Mouse (Mus musculus) thymus, adult 2 months (tissue): Measurements from ENCODE around the gene Gpr63. TPM values are rescaled to one million over a fixed set of nuclear protein-coding genes. Genes with fewer than 3 reads are reported as not detected.
"Not testable (repeated sequence)": the region's sequence is repeated elsewhere in the genome, so short reads cannot be mapped to it uniquely, and the experiment has no call there.

ENCODE experiments used
- DNase-seq: peaks from one replicate; pipeline ENCODE4 v3.0.0; 2021
- H3K27ac ChIP-seq: fragments of 200-500 bp; 2 replicates; pipeline ENCODE4 v1.5.1; 2012; ENCODE audit warnings: low read length, control low read depth; ENCODE audit not compliant: control insufficient read depth, insufficient read depth
- H3K27me3 ChIP-seq: fragments of 200-500 bp; 2 replicates; pipeline ENCODE4 v1.6.1; 2012; ENCODE audit warnings: mild to moderate bottlenecking, low read length, moderate library complexity, mixed read lengths; ENCODE audit not compliant: control insufficient read depth, insufficient read depth
- H3K36me3 ChIP-seq: fragments of 200-500 bp; 2 replicates; pipeline ENCODE4 v1.6.1; 2012; ENCODE audit warnings: mild to moderate bottlenecking, low read length, moderate library complexity; ENCODE audit not compliant: control insufficient read depth, insufficient read depth
- H3K4me1 ChIP-seq: fragments of 200-500 bp; replicated peaks from 2 replicates; pipeline ENCODE4 v1.6.1; 2012; ENCODE audit warnings: low read length; ENCODE audit not compliant: control insufficient read depth, insufficient read depth
- H3K4me3 ChIP-seq: fragments of 200-500 bp; 2 replicates; pipeline ENCODE4 v1.5.1; 2012; ENCODE audit warnings: mild to moderate bottlenecking, low read length, control low read depth, moderate library complexity; ENCODE audit not compliant: control insufficient read depth, insufficient read depth
- CTCF ChIP-seq: fragments of 200-500 bp; IDR thresholded peaks from 2 replicates; pipeline ENCODE4 v1.5.1; 2012; ENCODE audit warnings: mild to moderate bottlenecking, control low read depth, low read length, moderate library complexity, borderline replicate concordance; ENCODE audit not compliant: control insufficient read depth, poor library complexity, insufficient read depth; ENCODE audit errors: extremely low read depth
- POLR2A ChIP-seq: fragments of 200-500 bp; IDR thresholded peaks from 2 replicates; pipeline ENCODE4 v1.6.1; 2012; ENCODE audit warnings: mild to moderate bottlenecking, low read length, control low read depth, moderate library complexity; ENCODE audit not compliant: control insufficient read depth, poor library complexity, insufficient read depth; ENCODE audit errors: extremely low read depth
- WGBS: fragments of 180-500 bp; shearing (Covaris S2); methylation state at CpG from one replicate; pipeline ENCODE4 v1.1.7; 2018; 5-methylcytosine and 5-hydroxymethylcytosine counted together
- polyA plus RNA-seq: library from polyadenylated mRNA; depleted of rRNA; stranded (reverse); fragments of >200 nt; gene quantifications from 2 replicates; pipeline ENCODE4 v1.2.3, GENCODE M21; 2012

The Gpr63 gene
- polyA plus RNA-seq, 1 experiment, result 3.1 TPM

- WGBS, result 89% methylated on average over 3 of the region's 3 CpGs
- H3K4me1 ChIP-seq, result no peaks in the 10 kb centered on the region
- H3K36me3 ChIP-seq, result no peaks in the 10 kb centered on the region
- TF ChIP-seq CTCF, result no peak
- no peak for TF ChIP-seq POLR2A
- no peak for DNase-seq
- H3K27me3 ChIP-seq, result no peaks in the 10 kb centered on the region
- no peak overlapping the region for H3K27ac ChIP-seq
- no peak overlapping the region for H3K4me3 ChIP-seq
Measured at GRCm38 (mm10) chr4:25012726-25013125, 46.5 kb downstream of the Gpr63 start.

GRCm38 (mm10) chr4:25015017-25015655 is 48.9 kb downstream of the Gpr63 start:
- H3K27ac ChIP-seq, result no peak overlapping the region
- WGBS, result 80% methylated on average over 2 of the region's 2 CpGs
- no peak overlapping the region for H3K4me3 ChIP-seq
- no peaks in the 10 kb centered on the region for H3K36me3 ChIP-seq
- H3K27me3 ChIP-seq, result no peaks in the 10 kb centered on the region
- H3K4me1 ChIP-seq, result no peaks in the 10 kb centered on the region
- no peak for DNase-seq
- TF ChIP-seq POLR2A (no peak), CTCF (no peak)

GRCm38 (mm10) chr4:25028252-25028651 is 62.0 kb downstream of the Gpr63 start:
- 93% methylated on average over 2 of the region's 2 CpGs for WGBS
- H3K4me3 ChIP-seq, result no peak overlapping the region
- no peaks in the 10 kb centered on the region for H3K36me3 ChIP-seq
- no peaks in the 10 kb centered on the region for H3K27me3 ChIP-seq
- TF ChIP-seq POLR2A (no peak), CTCF (no peak)
- no peak overlapping the region for H3K27ac ChIP-seq
- no peaks in the 10 kb centered on the region for H3K4me1 ChIP-seq
- no peak for DNase-seq

- Histone ChIP-seq H3K27ac (no peak overlapping the region), H3K27me3 (no peaks in the 10 kb centered on the region), H3K4me1 (no peaks in the 10 kb centered on the region), H3K36me3 (no peaks in the 10 kb centered on the region), H3K4me3 (no peak overlapping the region)
- DNase-seq, result no peak
- TF ChIP-seq CTCF (no peak), POLR2A (no peak)
- WGBS, result 65% methylated on average over 1 of the region's 1 CpGs
Measured at GRCm38 (mm10) chr4:25028752-25029151, 62.5 kb downstream of the Gpr63 start.

- DNase-seq, result no peak
- TF ChIP-seq CTCF, result no peak
- TF ChIP-seq POLR2A, result no peak
- Histone ChIP-seq H3K4me1 (no peaks in the 10 kb centered on the region), H3K4me3 (no peak overlapping the region), H3K27me3 (no peaks in the 10 kb centered on the region), H3K36me3 (no peaks in the 10 kb centered on the region), H3K27ac (no peak overlapping the region)
- 76% methylated on average over 4 of the region's 4 CpGs for WGBS
Measured at GRCm38 (mm10) chr4:25029875-25030274, 63.7 kb downstream of the Gpr63 start.

- WGBS, result 46% methylated on average over 6 of the region's 6 CpGs
- no peak overlapping the region for H3K4me3 ChIP-seq
- H3K4me1 ChIP-seq, result no peaks in the 10 kb centered on the region
- no peak for DNase-seq
- H3K27ac ChIP-seq, result no peak overlapping the region
- H3K36me3 ChIP-seq, result no peaks in the 10 kb centered on the region
- no peak for TF ChIP-seq POLR2A
- no peak for TF ChIP-seq CTCF
- H3K27me3 ChIP-seq, result no peaks in the 10 kb centered on the region
Measured at GRCm38 (mm10) chr4:25035158-25035791, 69.1 kb downstream of the Gpr63 start.

- WGBS, result 87% methylated on average over 2 of the region's 2 CpGs
- H3K27ac ChIP-seq, result no peak overlapping the region
- H3K36me3 ChIP-seq, result no peaks in the 10 kb centered on the region
- H3K4me1 ChIP-seq, result no peaks in the 10 kb centered on the region
- H3K27me3 ChIP-seq, result no peaks in the 10 kb centered on the region
- TF ChIP-seq CTCF (no peak), POLR2A (no peak)
- no peak overlapping the region for H3K4me3 ChIP-seq
- DNase-seq, result no peak
Measured at GRCm38 (mm10) chr4:25035806-25036205, 69.6 kb downstream of the Gpr63 start.

GRCm38 (mm10) chr4:25037260-25037659 is 71.1 kb downstream of the Gpr63 start:
- Histone ChIP-seq H3K4me3 (no peak overlapping the region), H3K27ac (no peak overlapping the region), H3K4me1 (no peaks in the 10 kb centered on the region), H3K36me3 (no peaks in the 10 kb centered on the region), H3K27me3 (no peaks in the 10 kb centered on the region)
- 87% methylated on average over 2 of the region's 2 CpGs for WGBS
- TF ChIP-seq POLR2A (no peak), CTCF (no peak)
- no peak for DNase-seq

- DNase-seq, H3K27me3 ChIP-seq, H3K4me1 ChIP-seq, H3K36me3 ChIP-seq, H3K4me3 ChIP-seq, H3K27ac ChIP-seq: not testable (repeated sequence)
- 59% methylated on average over 1 of the region's 1 CpGs for WGBS
Measured at GRCm38 (mm10) chr4:25055541-25055940, 89.3 kb downstream of the Gpr63 start.
